ENCODE assay signal across 8 mouse cellular contexts in the genomic region with DNA sequence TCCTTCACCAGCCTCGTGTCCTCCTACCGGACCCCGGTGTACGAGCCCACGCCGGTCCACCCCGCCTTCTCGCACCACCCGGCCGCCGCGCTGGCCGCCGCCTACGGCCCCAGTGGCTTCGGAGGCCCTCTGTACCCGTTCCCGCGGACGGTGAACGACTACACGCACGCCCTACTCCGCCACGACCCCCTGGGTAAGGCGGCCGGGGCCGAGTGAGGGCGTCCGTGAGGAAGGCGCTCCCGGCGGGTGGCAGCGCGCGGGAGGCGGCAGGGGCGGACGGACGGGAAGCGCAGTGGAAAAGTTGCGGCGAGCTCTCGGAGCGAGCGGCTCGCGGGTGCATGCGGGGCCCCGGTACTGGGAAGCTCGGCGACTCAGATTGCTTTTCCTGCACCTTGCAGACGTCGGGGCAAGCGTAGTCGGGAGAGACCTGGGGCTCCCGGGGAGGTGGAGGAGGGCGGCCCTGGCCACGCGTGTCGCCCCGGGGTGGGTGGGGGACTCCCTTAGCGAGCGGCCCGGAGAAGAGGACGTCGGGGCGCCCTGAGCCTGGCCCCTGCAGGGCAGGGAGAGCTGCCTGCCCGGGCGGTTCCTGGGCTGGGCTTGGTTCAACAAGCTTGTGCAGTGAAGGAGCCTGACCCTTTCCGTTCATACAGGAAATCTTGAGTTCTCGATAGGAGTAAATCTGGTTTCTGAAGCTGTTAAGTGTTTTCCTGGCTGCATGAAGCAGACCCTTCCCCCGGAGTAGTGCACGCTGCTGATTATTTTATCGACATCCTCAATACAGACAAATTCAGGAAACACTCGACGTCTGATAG. TPM values are rescaled to one million over a fixed set of nuclear protein-coding genes. Genes with fewer than 3 reads are reported as not detected.
DNase-seq lines count a peak whose midpoint lies in the region; ATAC-seq lines count a peak whose summit lies in the region.

No protein-coding gene starts in this region.

- peak overlapping the region; percentile 73 for H3K27ac ChIP-seq in intestine, embryonic 16.5 days (ENCODE audit: low read length)
- H3K27ac ChIP-seq in neural tube, embryonic 12.5 days = no peak overlapping the region

- ATAC-seq in erythroblast, adult 5-6 weeks (replicated peaks; ENCODE audit: low FRiP score, poor library complexity, severe bottlenecking) = no peak
- ATAC-seq in intestine, embryonic 16.5 days = peak; percentile 76
- ATAC-seq in neural tube, embryonic 12.5 days (ENCODE audit: low FRiP score, low read depth) = no peak

- peaks cover 13% of the 10 kb centered on the region; the same call in 1 of the 2 replicates for H3K9me3 ChIP-seq in erythroblast, embryonic 14.5 days (ENCODE audit: control insufficient read depth, low read length)
- H3K9me3 ChIP-seq in intestine, embryonic 16.5 days (ENCODE audit: control insufficient read depth, low read length) = 0 out of 2 replicates have a peak, but pooled peaks cover 2% of the 10 kb centered on the region
- H3K9me3 ChIP-seq in neural tube, embryonic 12.5 days = no peaks in the 10 kb centered on the region

- peak; percentile 85 for DNase-seq in c-Kit-positive CD71-negative TER-119-negative erythroid progenitor cells, embryonic 14.5 days (ENCODE audit: low read depth)
- DNase-seq in heart, adult 11 months = peak; percentile 98
- DNase-seq in lung, adult 18-20 months = peak; percentile 72
- DNase-seq in urinary bladder, postnatal 14 days (ENCODE audit: low spot score) = peak; percentile 46

- peaks cover 19% of the 10 kb centered on the region for H3K4me1 ChIP-seq in erythroblast, embryonic 14.5 days (ENCODE audit: control insufficient read depth)
- peaks cover 14% of the 10 kb centered on the region for H3K4me1 ChIP-seq in intestine, embryonic 16.5 days (ENCODE audit: control insufficient read depth, insufficient read depth, low read length)
- peaks cover 16% of the 10 kb centered on the region for H3K4me1 ChIP-seq in neural tube, embryonic 12.5 days

- peak overlapping the region; percentile 94 for H3K4me2 ChIP-seq in intestine, embryonic 16.5 days (ENCODE audit: low read depth, low read length)
- H3K4me2 ChIP-seq in neural tube, embryonic 12.5 days (replicated peaks) = peak overlapping the region; percentile 64

- H3K4me3 ChIP-seq in erythroblast, embryonic 14.5 days (replicated peaks) = peak overlapping the region; percentile 63
- H3K4me3 ChIP-seq in intestine, embryonic 16.5 days (ENCODE audit: low read length) = peak overlapping the region; percentile 64
- peak overlapping the region; percentile 39 for H3K4me3 ChIP-seq in neural tube, embryonic 12.5 days

- under 1% methylated on average over 77 of the region's 77 CpGs for WGBS in intestine, embryonic 16.5 days
- 1% methylated on average over 77 of the region's 77 CpGs for WGBS in neural tube, embryonic 12.5 days

- peaks cover 80% of the 10 kb centered on the region for H3K27me3 ChIP-seq in erythroblast, embryonic 14.5 days (ENCODE audit: control insufficient read depth)
- peaks cover 64% of the 10 kb centered on the region for H3K27me3 ChIP-seq in intestine, embryonic 16.5 days (replicated peaks; ENCODE audit: control insufficient read depth, insufficient read depth, low read length)
- H3K27me3 ChIP-seq in neural tube, embryonic 12.5 days (replicated peaks) = peaks cover 90% of the 10 kb centered on the region

- peak overlapping the region; percentile 74 for H3K9ac ChIP-seq in intestine, embryonic 16.5 days (ENCODE audit: low read depth, low read length)
- peak overlapping the region; percentile 42; the same call in 1 of the 2 replicates for H3K9ac ChIP-seq in neural tube, embryonic 12.5 days

- no peaks in the 10 kb centered on the region for H3K36me3 ChIP-seq in erythroblast, embryonic 14.5 days (ENCODE audit: control insufficient read depth)
- no peaks in the 10 kb centered on the region for H3K36me3 ChIP-seq in intestine, embryonic 16.5 days (ENCODE audit: control insufficient read depth, insufficient read depth, low read length)
- H3K36me3 ChIP-seq in neural tube, embryonic 12.5 days = no peaks in the 10 kb centered on the region

RNA-seq across cellular contexts. Expression of a gene that starts 0.6 kb away (rescaled TPM):
- polyA plus RNA-seq in erythroblast, embryonic 14.5 days (2012) = 0.22 and 0.34 TPM in 2 replicates
- total RNA-seq in erythroblast, adult 5-6 weeks (2015; ENCODE audit: low replicate concordance) = 25.1 and 27.3 TPM in 2 replicates
- 5.1 and 6.0 TPM in 2 replicates for total RNA-seq in erythroblast, adult 5-6 weeks (2017; ENCODE audit: low replicate concordance)
- polyA plus RNA-seq in intestine, embryonic 16.5 days (2015; fragmentation: Nextera tagmentation; extraction: Ambion mirVana) = 11.1 and 11.8 TPM in 2 replicates
- polyA plus RNA-seq in neural tube, embryonic 12.5 days (2016; fragmentation: Nextera tagmentation; extraction: Ambion mirVana) = 8.2 and 8.3 TPM in 2 replicates

RNA-seq across cellular contexts. Expression of a gene that starts 59.0 kb away (rescaled TPM):
- 0.93 and 1.1 TPM in 2 replicates for polyA plus RNA-seq in erythroblast, embryonic 14.5 days (2012)
- total RNA-seq in erythroblast, adult 5-6 weeks (2015; ENCODE audit: low replicate concordance) = 65.3 and 69.0 TPM in 2 replicates
- 103 and 108 TPM in 2 replicates for total RNA-seq in erythroblast, adult 5-6 weeks (2017; ENCODE audit: low replicate concordance)
- 37.3 and 40.4 TPM in 2 replicates for polyA plus RNA-seq in intestine, embryonic 16.5 days (2015; fragmentation: Nextera tagmentation; extraction: Ambion mirVana)
- 47.8 and 47.9 TPM in 2 replicates for polyA plus RNA-seq in neural tube, embryonic 12.5 days (2016; fragmentation: Nextera tagmentation; extraction: Ambion mirVana)

Comparison
In these comparisons a context has a peak if more than half of its experiments do, and no peak if none do; other contexts are left out.
1. DNase-seq: peak in every context shown above with its lines; median percentile 98 in heart, adult 11 months; 85 in c-Kit-positive CD71-negative TER-119-negative erythroid progenitor cells, embryonic 14.5 days; 72 in lung, adult 18-20 months; 46 in urinary bladder, postnatal 14 days.
2. RNA of a gene that starts 59.0 kb away (polyA plus RNA-seq): 47.8 to 47.9 TPM in neural tube, embryonic 12.5 days and 37.3 to 40.4 TPM in intestine, embryonic 16.5 days; 0.93 to 1.1 TPM in erythroblast, embryonic 14.5 days; every median in the first group is over 10 times any median in the second.
3. Peak in every context shown above with its lines, with median percentiles within 50 percentile points of each other: H3K4me3 ChIP-seq.